Mouse (Mus musculus) hindbrain, embryonic 16.5 days (tissue): Measurements from ENCODE around the gene Ulk4. TPM values are rescaled to one million over a fixed set of nuclear protein-coding genes. Genes with fewer than 3 reads are reported as not detected.
"Not testable (repeated sequence)": the region's sequence is repeated elsewhere in the genome, so short reads cannot be mapped to it uniquely, and the experiment has no call there.

Experiments used
- ATAC-seq: fragments of 200-750 bp; cut with Nextera tagmentation; 2 replicates; pipeline ENCODE4 v1.8.0; 2017; ENCODE audit warnings: moderate TSS enrichment, moderate library complexity
- H3K27ac ChIP-seq: fragments of 300-500 bp; sonication (generic); 2 replicates; pipeline ENCODE4 v1.5.1; 2014; ENCODE audit warnings: low read depth, mild to moderate bottlenecking, control low read depth, low read length, moderate library complexity
- H3K27me3 ChIP-seq: fragments of 300-500 bp; sonication (generic); replicated peaks from 2 replicates; pipeline ENCODE4 v1.6.1; 2014; ENCODE audit warnings: low read length; ENCODE audit not compliant: control insufficient read depth, insufficient read depth
- H3K36me3 ChIP-seq: fragments of 300-500 bp; sonication (generic); 2 replicates; pipeline ENCODE4 v1.6.1; 2014; ENCODE audit warnings: mild to moderate bottlenecking, low read length, moderate library complexity, mixed read lengths; ENCODE audit not compliant: control insufficient read depth, insufficient read depth
- H3K4me1 ChIP-seq: fragments of 300-500 bp; sonication (generic); 2 replicates; pipeline ENCODE4 v1.6.1; 2014; ENCODE audit warnings: low read depth, low read length; ENCODE audit not compliant: control insufficient read depth, insufficient read depth
- H3K4me2 ChIP-seq: fragments of 300-500 bp; sonication (generic); 2 replicates; pipeline ENCODE4 v1.6.1; 2014; ENCODE audit warnings: mild to moderate bottlenecking, low read length, control low read depth, moderate library complexity
- H3K4me3 ChIP-seq: fragments of 300-500 bp; sonication (generic); 2 replicates; pipeline ENCODE4 v1.5.1; 2014; ENCODE audit warnings: mild to moderate bottlenecking, low read length, control low read depth, moderate library complexity
- H3K9ac ChIP-seq: fragments of 300-500 bp; sonication (generic); 2 replicates; pipeline ENCODE4 v1.6.1; 2014; ENCODE audit warnings: low read depth, mild to moderate bottlenecking, control low read depth, low read length, moderate library complexity
- H3K9me3 ChIP-seq: fragments of 300-500 bp; sonication (generic); 2 replicates; pipeline ENCODE4 v1.6.1; 2014; ENCODE audit warnings: mild to moderate bottlenecking, low read length, moderate library complexity; ENCODE audit not compliant: control insufficient read depth
- WGBS: fragments of 180-500 bp; shearing (Covaris S2); extraction: QIAGEN DNeasy Blood & Tissue Kit; methylation state at CpG from one replicate; pipeline ENCODE4 v1.1.7; 2014; 5-methylcytosine and 5-hydroxymethylcytosine counted together
- polyA plus RNA-seq: library from polyadenylated mRNA; unstranded; fragments of >200 nt; fragmentation: Nextera tagmentation; extraction: Ambion mirVana; gene quantifications from 2 replicates; pipeline ENCODE4 v1.2.1, GENCODE M21; 2015

Ulk4 gene
- polyA plus RNA-seq, 1 experiment from 2014 or later = 75.8 TPM

GRCm38 (mm10) chr9:121216536-121217320, 60.3 kb downstream of the Ulk4 start:
- Histone ChIP-seq H3K4me1 (no peaks in the 10 kb centered on the region), H3K4me3 (no peak overlapping the region), H3K36me3 (no peaks in the 10 kb centered on the region), H3K27me3 (no peaks in the 10 kb centered on the region), H3K4me2 (no peak overlapping the region), H3K9ac (no peak overlapping the region), H3K27ac (no peak overlapping the region), H3K9me3 (no peaks in the 10 kb centered on the region)
- WGBS = 75% methylated on average over 20 of the region's 20 CpGs
- ATAC-seq = no peak

- Histone ChIP-seq H3K4me2 (no peak overlapping the region), H3K9ac (no peak overlapping the region), H3K36me3 (no peaks in the 10 kb centered on the region), H3K27ac (no peak overlapping the region), H3K9me3 (peaks cover 2% of the 10 kb centered on the region; the same call in 1 of the 2 replicates), H3K4me1 (no peaks in the 10 kb centered on the region), H3K4me3 (no peak overlapping the region), H3K27me3 (no peaks in the 10 kb centered on the region)
- 30% methylated on average over 3 of the region's 3 CpGs for WGBS
- ATAC-seq = peak; percentile 40; the same call in 1 of the 2 replicates
These were observed 61.5 kb downstream of the Ulk4 start for GRCm38 (mm10) chr9:121215349-121216000.

- WGBS = 74% methylated on average over 3 of the region's 3 CpGs
- Histone ChIP-seq H3K36me3 (peaks cover 7% of the 10 kb centered on the region), H3K4me3 (no peak overlapping the region), H3K27me3 (no peaks in the 10 kb centered on the region), H3K4me2 (no peak overlapping the region), H3K9me3 (peaks cover 2% of the 10 kb centered on the region; the same call in 1 of the 2 replicates), H3K9ac (no peak overlapping the region), H3K4me1 (no peaks in the 10 kb centered on the region), H3K27ac (no peak overlapping the region)
- ATAC-seq = no peak
These were observed 64.7 kb downstream of the Ulk4 start for GRCm38 (mm10) chr9:121212322-121212721.

- no peak overlapping the region for H3K4me3 ChIP-seq
- H3K27ac ChIP-seq = no peak overlapping the region
- no peaks in the 10 kb centered on the region for H3K27me3 ChIP-seq
- ATAC-seq = no peak
- H3K9me3 ChIP-seq = no peaks in the 10 kb centered on the region; the same call in 1 of the 2 replicates
- H3K9ac ChIP-seq = no peak overlapping the region
- no peaks in the 10 kb centered on the region for H3K4me1 ChIP-seq
- WGBS = 63% methylated on average over 7 of the region's 7 CpGs
- peaks cover 7% of the 10 kb centered on the region for H3K36me3 ChIP-seq
- H3K4me2 ChIP-seq = no peak overlapping the region
These were observed 72.0 kb downstream of the Ulk4 start for GRCm38 (mm10) chr9:121205046-121205445.

GRCm38 (mm10) chr9:121204149-121204800, 72.7 kb downstream of the Ulk4 start:
- 72% methylated on average over 14 of the region's 14 CpGs for WGBS
- H3K4me3 ChIP-seq = no peak overlapping the region
- peaks cover 5% of the 10 kb centered on the region for H3K36me3 ChIP-seq
- no peak overlapping the region for H3K4me2 ChIP-seq
- no peaks in the 10 kb centered on the region for H3K4me1 ChIP-seq
- no peaks in the 10 kb centered on the region for H3K9me3 ChIP-seq
- no peak overlapping the region for H3K27ac ChIP-seq
- no peak overlapping the region for H3K9ac ChIP-seq
- no peaks in the 10 kb centered on the region for H3K27me3 ChIP-seq
- ATAC-seq = no peak

- no peaks in the 10 kb centered on the region for H3K9me3 ChIP-seq
- no peak overlapping the region for H3K27ac ChIP-seq
- H3K4me1 ChIP-seq = no peaks in the 10 kb centered on the region
- H3K4me2 ChIP-seq = no peak overlapping the region
- 95% methylated on average over 1 of the region's 1 CpGs for WGBS
- no peak for ATAC-seq
- no peak overlapping the region for H3K9ac ChIP-seq
- H3K36me3 ChIP-seq = peaks cover 3% of the 10 kb centered on the region
- H3K27me3 ChIP-seq = no peaks in the 10 kb centered on the region
- H3K4me3 ChIP-seq = no peak overlapping the region
These were observed 73.3 kb downstream of the Ulk4 start for GRCm38 (mm10) chr9:121203686-121204085.

- H3K27me3 ChIP-seq, H3K4me2 ChIP-seq, H3K27ac ChIP-seq, H3K4me3 ChIP-seq, H3K4me1 ChIP-seq, H3K9ac ChIP-seq, H3K36me3 ChIP-seq, ATAC-seq: not testable (repeated sequence)
- peaks cover 11% of the 10 kb centered on the region for H3K9me3 ChIP-seq
- WGBS = 93% methylated on average over 5 of the region's 5 CpGs
These were observed 77.8 kb downstream of the Ulk4 start for GRCm38 (mm10) chr9:121199146-121199685.

GRCm38 (mm10) chr9:121196473-121196872, 80.5 kb downstream of the Ulk4 start:
- H3K36me3 ChIP-seq = peaks cover 6% of the 10 kb centered on the region; the same call in 1 of the 2 replicates
- no peak for ATAC-seq
- H3K27ac ChIP-seq = no peak overlapping the region
- H3K9ac ChIP-seq = no peak overlapping the region
- WGBS = 91% methylated on average over 9 of the region's 9 CpGs
- H3K4me2 ChIP-seq = no peak overlapping the region
- H3K4me3 ChIP-seq = no peak overlapping the region
- H3K4me1 ChIP-seq = no peaks in the 10 kb centered on the region
- peaks cover 31% of the 10 kb centered on the region for H3K9me3 ChIP-seq
- H3K27me3 ChIP-seq = no peaks in the 10 kb centered on the region

- no peaks in the 10 kb centered on the region for H3K4me1 ChIP-seq
These were observed 81.9 kb downstream of the Ulk4 start for GRCm38 (mm10) chr9:121195106-121195505.

More at GRCm38 (mm10) chr9:121195106-121195505, 81.9 kb downstream of the Ulk4 start:
- H3K4me2 ChIP-seq = no peak overlapping the region
- 100% methylated on average over 4 of the region's 4 CpGs for WGBS
- no peak overlapping the region for H3K9ac ChIP-seq
- no peak overlapping the region for H3K4me3 ChIP-seq
- H3K27me3 ChIP-seq = no peaks in the 10 kb centered on the region
- peaks cover 6% of the 10 kb centered on the region; the same call in 1 of the 2 replicates for H3K36me3 ChIP-seq
- no peak overlapping the region for H3K27ac ChIP-seq
- H3K9me3 ChIP-seq = peaks cover 31% of the 10 kb centered on the region
- no peak for ATAC-seq
